Mouse (Mus musculus): ENCODE results near the gene Slc8a2. TPM values are rescaled to one million over a fixed set of nuclear protein-coding genes. Genes with fewer than 3 reads are reported as not detected.
A peak's percentile ranks its signal among the peaks of the same experiment; 100 is the strongest.

Gene Slc8a2
- 3.6 and 4.1 TPM in 2 replicates for total RNA-seq (2021)
- long read RNA-seq, experiment 1: 0 reads
- long read RNA-seq, experiment 2: 0 reads

DNA sequence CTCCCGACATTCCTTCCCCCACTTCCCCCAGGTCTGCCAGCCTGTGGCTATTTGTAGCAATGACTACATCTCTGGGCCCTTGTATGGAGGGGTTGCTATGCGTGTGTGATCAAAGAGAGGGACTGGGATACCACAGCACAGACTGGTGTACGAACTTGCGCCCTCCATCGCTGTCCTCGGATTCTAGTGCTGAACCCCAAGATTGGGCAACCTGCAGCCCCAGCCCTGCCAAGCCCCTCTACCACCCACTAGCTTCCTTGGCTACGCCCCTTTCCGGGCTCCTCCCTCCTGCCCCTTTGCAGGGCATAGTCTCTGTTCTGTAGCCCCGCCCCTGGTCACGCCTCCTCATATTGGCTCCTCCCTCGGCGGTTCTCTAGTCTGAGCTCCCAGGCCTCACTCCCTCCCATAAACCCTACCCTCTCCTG lies at the start of gene Slc8a2:
TSS of gene Slc8a2 (plus strand) at position 406 of the 425 bp plus-strand sequence.
- peak; percentile 85 for DNase-seq

DNA sequence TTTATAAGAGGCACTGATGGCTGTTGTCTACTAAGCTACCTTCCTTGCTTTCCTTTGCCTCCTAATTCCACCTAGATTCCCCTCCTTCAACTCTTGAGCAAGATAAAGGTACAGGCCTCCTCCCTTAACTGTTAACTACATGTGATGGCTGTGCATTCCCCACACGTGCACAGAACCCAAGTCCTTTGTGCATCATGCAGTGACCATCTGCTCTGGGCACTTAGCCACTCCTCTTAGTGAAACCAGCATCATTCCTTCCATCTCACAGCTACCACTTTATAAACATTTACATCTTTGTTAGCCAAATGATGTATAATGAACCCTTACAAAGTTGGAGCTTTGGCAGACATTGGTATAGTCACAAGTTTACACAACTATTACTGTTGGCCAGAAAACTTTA lies 49.7 kb upstream of the Slc8a2 start:
- DNase-seq: no peak

- no peak for DNase-seq
Measured at GRCm38 (mm10) chr7:16080581-16080980, 49.0 kb upstream of the Slc8a2 start.

DNA sequence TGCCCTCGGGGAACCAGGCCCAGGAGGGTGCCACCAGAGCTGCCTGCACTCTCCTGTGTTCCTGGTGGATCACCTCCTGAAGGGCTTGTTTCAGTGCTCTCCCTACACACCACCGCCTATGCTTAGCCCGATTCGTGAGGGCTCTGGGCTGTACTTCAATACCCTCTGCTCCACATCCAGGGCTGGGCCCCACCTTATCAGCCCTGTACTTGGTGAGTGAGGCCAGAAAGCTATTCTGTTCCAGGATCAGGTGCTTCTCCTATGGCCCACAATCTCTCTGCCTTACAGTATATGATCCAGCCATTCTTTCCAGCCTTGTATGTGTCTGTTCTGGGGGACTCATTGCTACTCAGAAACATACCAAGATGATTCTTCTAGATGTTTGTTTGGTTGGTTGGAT lies 46.3 kb upstream of the Slc8a2 start:
- no peak for DNase-seq

DNA sequence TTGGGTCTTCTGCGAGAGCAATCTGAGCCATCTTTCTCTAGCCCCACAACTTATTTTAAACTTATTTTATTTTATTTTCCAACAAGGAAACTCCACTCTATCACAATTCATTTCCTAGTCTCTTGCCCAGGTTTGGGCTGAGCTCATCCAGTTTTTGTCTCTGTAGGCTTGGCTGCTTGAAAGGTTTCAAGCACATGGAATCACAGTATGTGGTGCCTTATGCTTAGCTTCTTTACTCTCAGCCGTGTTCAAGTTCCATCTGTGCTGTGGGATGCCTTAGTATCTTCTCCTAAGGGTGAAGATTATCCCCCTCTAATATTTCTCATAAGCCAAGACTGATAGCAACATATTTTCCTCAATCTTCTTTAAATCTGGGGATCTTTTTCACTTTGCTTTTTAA lies 42.0 kb upstream of the Slc8a2 start:
- DNase-seq: no peak

DNA sequence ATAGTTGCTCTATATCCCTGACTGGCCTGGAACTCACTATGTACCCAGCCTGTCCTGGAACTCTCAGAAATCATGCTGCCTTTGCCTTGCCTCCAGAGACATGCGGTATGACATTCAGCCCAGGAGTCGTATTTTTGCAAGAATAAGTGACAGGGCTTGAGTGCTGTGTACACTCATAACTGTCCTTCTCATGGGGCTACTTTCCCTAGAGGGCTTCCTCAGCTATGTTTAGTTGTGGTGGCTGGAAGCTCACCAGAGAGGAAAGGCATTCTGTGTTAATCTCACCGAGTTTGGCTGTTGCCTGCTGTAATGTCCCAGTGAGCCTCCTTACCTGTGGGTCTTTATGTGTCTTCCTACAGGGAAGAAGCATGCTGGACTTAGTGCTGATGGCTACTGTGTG lies 35.0 kb upstream of the Slc8a2 start:
- no peak for DNase-seq

DNA sequence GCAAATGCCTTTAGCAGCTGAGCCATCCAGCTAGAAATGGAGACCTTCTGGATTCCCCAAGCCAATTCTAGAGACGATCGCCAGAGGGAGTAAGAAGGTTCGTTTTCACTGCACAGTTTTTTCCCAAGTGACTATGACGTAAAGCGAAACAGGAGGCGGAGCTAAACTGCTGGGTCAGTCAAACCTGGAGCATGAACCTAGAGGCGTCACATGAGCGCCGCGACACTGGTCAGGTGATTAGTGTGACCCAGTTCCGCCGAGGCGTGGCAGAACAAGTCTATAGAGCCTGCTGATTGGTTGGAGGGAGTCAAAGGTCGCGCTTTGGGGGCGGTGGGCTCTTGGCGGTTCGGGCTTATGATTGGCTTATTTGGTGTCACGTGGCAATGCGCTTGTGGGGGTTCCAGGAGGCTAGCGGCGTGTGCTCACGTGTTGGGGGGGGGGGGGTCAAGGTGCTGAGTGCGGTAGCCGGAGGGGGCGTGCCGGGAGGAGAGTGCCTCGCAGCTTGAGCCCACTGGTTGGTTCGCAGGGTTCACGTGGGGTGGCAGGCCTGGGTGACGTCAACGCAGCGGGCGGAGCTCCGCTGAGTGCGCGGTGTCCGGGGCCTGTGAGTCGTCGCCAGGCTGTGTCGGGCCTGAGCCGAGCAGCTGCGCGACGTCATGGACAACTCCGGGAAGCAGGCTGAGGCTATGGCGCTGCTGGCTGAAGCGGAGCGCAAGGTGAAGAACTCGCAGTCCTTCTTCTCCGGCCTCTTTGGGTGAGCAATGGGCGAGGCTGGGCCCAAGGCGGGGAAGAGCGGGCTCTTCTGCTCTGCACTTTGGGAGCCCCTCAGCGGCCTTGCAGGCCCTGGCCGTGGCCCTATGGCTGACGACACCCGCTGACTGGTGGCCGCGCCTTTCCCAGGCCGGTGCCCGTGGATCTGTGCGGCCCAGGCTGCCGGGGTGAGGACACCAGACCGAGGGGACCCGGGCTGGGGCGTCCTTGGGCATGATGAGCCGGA lies 31.3 kb upstream of the Slc8a2 start, which contains the start of gene Napa:
TSS of gene Napa (plus strand) at position 438 of the 997 bp plus-strand sequence.
- DNase-seq: peak; percentile 99

GRCm38 (mm10) chr7:16099901-16100300 lies 29.7 kb upstream of the Slc8a2 start:
- no peak for DNase-seq

DNA sequence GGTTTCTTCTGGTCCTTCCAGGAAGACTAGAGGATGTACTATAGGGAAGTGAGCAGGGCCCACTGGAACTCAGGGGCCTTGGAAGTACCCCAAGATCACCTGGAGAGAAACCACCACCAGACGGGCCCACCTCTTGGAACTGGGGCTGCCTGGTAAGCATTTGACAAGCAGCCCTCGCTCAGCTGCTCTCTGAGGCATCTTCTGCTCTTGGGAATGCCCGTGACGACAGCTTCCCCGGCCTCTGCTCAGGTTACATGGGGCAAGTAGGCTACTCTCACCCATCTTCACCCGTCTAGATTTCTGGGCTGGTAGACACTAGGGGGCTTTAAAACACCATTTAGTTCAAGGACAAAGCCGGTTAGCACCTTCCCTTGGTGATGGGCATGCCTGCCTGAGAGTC lies 28.5 kb upstream of the Slc8a2 start:
- DNase-seq: no peak

- DNase-seq: no peak
Measured at GRCm38 (mm10) chr7:16101726-16102475, 27.7 kb upstream of the Slc8a2 start.

DNA sequence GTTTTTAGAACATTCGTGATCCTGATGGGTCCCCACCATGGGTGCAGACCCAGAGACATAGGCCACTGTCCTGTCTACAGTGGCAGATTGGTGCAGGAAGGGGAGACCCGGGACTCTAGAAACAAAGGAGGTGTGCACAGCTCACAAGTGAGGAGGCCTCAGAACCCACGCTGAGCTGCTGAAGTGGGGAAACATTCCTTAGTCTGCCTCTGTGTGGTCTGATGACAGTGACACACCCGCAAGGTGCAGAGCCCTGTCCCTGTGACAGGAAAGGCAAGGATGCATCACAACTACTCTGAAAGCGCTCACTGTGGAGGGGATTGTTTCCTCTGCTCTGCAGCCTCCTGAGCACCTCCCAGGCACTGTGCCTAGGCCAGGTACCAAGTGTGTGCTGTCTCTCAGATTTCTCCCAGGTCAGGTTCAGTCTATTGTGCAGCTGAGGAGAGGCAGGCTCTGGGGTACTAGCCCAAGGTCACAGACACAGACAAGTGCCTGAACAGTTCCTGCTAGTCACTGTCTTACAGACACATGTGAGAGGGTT lies 26.9 kb upstream of the Slc8a2 start:
- DNase-seq: no peak

DNA sequence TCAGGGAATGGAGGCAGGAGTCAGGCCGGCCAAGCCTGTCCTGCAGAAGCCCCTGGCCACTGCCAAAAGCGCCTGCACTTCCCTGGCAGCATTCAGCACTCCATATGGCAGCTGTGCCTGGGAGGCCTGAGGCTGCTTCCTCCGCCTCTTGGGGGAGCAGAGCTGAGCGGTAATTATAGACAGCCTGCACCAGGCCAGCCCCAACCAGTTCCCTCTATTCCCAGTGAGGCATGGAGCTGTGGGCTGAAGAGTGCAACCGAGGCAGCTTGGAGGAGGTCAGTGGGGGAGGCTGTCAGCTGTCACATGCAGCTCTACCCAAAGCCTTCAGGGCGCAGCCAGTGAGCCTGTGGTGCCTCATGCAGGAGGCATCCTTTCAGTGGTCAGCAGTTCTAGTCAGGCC lies 25.9 kb upstream of the Slc8a2 start:
- DNase-seq: no peak

DNA sequence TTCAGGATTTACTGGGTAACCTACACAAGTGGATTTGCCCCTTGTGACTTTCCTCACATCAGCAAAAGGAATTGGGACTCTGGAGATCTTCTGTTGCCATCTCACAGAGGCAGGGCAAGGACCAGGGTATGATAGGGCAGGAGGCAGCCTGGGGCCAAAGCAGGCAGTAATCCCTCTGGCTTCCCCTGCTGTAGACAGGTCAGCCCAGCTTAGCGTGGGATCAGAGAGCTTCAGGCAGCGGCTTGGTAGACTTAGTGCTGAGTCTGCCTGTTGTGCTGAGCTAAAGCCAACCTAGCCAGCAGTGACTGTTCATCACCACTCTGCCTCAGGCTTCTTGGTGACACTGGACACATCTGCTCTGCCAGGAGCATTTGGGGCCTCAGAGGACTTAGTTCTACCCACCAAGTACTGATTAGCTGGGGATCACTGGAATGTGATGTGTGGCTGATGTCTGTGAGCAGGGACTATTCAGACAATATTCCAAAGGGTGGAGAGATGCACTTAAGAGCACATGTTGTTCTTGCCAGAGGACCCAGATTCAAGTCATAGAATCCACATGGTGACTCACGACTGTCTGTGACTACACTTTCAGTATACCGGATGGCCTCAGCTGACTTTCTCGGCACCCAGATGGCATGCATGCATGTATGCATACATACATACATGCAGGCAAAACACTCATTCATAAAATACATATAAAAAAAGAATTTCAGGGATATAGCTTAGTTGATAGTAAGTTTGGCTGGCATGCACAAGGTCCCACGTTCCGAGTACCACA lies 24.8 kb upstream of the Slc8a2 start:
- DNase-seq: no peak

GRCm38 (mm10) chr7:16108886-16109542 lies 20.6 kb upstream of the Slc8a2 start:
- DNase-seq: no peak

GRCm38 (mm10) chr7:16110158-16110557 lies 19.5 kb upstream of the Slc8a2 start:
- no peak for DNase-seq

DNA sequence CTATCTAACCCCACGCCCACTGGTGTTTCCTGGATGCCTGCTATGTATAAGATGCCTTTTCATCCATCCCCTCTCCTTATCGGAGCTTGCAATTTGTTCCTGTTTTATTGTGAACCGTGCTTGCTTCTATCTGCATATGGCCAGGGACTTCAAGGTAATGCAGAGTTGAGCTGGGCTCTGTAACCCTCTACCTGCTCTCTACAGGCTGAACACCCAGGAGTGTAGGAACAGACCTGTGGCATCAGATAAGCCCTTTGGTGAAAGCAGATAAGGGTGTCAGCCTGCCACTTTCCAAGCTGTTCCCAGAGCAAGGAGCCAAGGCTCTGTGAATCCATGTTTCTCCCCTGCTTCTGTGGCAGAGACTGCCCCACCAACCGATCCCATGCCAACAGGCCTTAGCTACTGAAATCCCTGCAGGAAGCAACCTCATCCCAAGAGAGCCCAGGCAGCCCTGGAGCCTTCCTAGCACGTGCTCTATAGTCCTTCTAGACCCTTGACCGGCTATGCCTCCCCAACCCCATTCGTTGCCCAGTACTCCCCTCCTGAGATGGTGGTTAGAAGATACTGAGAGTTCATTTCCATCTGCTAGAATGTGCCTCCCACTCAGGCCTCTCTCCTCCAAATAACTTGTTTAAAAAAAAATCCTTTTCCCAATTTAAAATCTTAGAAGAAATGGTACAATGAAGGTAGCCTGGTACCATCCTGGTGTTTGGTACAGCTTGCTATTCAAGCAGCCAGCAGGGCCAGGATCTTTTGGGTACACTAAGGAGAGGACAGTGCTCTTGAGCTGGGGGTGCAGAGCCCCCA lies 18.1 kb upstream of the Slc8a2 start:
- DNase-seq: no peak

DNA sequence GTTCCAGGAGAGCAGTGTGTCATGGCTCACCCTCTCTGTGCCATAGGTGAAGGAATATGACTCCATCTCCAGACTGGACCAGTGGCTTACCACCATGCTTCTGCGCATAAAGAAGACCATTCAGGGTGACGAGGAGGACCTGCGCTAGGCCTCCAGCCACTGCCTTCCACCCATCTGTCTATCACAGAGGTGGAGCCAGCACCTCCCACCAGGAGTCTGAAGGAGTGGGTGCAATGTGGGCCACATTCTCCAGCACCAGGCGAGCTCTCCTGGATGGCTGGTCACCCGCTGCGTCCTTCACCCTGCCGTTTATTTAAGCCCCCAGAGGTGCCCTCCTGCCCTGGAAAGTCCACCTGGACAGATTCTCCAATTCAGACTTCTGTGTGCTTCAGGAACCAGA lies 13.2 kb upstream of the Slc8a2 start:
- DNase-seq: no peak

DNA sequence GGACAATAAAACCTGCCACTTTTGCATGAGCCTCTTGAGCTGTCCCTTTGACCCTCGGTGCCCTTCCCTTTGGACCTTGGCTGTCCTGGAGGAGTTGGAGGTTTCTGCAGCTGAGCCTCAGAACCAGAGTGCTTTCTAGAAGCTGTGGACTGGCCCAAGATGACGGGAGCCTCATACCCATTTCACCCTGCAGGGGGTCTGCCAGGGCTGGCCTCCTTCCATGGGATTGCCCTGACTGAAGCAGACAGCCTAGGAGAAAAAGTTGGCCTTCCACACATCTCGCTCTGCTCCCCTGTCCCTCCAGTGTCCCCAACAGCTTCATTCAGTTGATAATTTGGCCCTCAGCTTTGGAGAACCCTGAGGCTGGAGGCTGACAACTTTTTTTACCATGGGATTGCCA lies 12.5 kb upstream of the Slc8a2 start:
- no peak for DNase-seq

DNA sequence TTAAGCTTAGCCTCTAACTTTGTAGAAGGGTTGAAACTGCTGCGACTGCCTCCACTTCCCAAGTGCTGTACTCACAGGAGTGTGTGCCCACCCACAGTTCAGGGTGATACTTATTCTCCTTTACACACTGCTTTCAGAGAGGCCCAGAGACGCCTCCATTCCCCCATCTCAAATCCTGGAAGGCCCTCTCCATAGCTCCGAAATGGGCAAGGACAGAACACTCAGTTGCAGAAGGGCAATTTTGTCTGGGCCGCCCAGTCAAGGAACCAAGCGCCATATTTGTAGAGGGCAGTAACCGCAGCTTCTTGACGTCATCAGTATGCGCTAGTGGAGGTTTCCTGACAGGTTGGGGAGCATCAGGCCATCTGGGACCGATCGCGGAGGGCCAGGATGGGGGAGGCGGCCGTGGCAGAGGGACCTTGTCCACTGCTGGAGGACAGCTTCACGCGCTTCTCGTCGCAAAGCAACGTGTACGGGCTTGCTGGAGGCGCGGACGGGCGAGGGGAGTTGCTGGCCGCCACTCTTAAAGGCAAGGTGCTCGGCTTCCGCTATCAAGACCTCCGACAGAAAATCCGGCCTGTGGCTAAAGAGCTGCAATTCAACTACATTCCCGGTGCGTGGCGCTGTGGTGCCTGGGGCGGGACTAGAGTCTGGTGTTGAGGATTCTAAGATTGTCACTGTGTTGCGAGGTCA lies 9.9 kb upstream of the Slc8a2 start, which contains the start of gene Kptn:
TSS of gene Kptn (plus strand) at position 327 of the 693 bp plus-strand sequence.
- DNase-seq: peak; percentile 95

- no peak for DNase-seq
Measured at GRCm38 (mm10) chr7:16120262-16120600, 9.4 kb upstream of the Slc8a2 start.

Measured in adrenal gland, postnatal 14 days (tissue).